Mouse (Mus musculus): ENCODE results near the gene Ctf1.

Gene Ctf1

GRCm38 (mm10) chr7:127744366-127745045, 32.0 kb downstream of the Ctf1 start, which contains the start of gene Fbxl19:
Fbxl19 (plus strand) TSS chr7:127744543.
- DNase-seq (ENCODE audit: low read depth, low spot score), result no peak

DNA sequence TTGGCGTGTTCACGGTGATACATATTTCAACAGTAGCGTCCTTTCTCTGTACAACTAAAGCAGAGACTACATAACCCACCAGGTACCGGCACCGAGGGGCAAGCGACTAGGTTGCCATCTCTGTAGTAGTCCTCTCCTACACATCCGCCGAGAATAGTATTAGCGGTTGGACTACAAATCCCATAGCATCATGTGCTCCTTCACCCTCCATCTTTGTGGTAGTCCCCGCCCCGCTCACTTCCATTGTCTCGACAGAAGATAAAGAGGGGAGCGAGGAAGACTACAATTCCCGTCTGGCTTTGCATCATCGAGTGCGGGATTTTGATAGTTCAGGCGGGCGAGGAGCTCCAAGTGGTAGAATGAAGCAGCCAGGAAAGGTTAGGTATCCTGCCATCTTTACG, 32.7 kb downstream of the Ctf1 start:
- DNase-seq (ENCODE audit: low read depth, low spot score), result peak; percentile 87

DNA sequence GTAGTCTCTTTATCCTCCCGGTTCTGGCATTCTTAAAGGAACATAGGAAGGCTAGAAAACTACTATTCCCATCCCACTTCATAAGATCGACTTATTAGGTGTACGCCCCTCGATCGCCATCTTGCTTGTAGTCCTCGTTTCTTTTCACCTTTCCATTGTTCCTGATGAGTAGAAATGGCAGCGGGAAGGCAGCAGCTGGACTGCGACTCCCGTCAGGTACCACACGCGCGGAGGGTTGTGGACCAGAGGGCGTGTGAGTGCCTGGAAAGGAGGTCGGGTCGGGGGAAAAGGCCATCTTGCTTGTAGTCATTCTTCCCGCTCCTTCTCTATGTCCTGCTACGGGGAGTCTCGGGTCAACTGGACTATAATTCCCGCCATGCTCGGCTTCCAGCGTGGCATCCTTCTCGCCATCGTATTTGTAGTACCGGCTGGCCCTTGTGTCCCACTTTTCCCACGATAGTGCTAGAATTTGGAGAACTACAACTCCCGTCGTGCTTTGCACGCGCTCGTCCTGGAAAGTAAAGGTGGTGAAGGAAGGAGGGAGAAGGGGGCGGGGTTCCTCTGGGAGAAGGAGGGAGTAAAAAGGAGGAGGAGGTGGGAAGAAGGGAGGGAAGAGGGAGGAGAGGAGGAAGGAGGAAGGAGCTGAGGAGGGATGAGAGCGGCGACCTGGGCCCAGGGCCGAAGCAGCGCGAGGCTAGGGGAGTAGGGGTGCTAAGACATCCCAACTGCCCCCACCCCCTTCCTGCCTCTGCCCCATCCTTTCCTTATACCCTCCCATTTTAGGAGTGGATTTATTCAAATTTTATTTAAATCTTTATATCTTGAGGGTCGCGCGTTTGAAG, 33.3 kb downstream of the Ctf1 start:
- peak; percentile 89 for DNase-seq (ENCODE audit: low read depth, low spot score)

GRCm38 (mm10) chr7:127746494-127747491, 34.3 kb downstream of the Ctf1 start:
- no peak for DNase-seq (ENCODE audit: low read depth, low spot score)

- DNase-seq (ENCODE audit: low read depth, low spot score), result no peak
These were observed 35.2 kb downstream of the Ctf1 start for GRCm38 (mm10) chr7:127747559-127748234.

DNA sequence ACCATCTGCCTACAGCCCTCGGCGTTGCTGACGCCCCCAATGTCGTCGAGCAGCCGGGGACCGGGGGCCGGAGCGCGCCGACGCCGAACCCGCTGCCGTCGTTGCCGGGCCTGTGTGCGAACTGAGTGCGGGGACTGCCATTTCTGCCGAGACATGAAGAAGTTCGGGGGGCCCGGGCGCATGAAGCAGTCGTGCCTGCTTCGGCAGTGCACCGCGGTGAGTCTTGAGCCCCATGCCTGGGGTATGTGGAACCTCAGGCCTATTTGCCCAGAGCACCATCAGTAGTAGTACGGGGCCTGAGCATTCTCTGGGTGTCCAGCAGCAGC, 35.7 kb downstream of the Ctf1 start:
- no peak for DNase-seq (ENCODE audit: low read depth, low spot score)

DNA sequence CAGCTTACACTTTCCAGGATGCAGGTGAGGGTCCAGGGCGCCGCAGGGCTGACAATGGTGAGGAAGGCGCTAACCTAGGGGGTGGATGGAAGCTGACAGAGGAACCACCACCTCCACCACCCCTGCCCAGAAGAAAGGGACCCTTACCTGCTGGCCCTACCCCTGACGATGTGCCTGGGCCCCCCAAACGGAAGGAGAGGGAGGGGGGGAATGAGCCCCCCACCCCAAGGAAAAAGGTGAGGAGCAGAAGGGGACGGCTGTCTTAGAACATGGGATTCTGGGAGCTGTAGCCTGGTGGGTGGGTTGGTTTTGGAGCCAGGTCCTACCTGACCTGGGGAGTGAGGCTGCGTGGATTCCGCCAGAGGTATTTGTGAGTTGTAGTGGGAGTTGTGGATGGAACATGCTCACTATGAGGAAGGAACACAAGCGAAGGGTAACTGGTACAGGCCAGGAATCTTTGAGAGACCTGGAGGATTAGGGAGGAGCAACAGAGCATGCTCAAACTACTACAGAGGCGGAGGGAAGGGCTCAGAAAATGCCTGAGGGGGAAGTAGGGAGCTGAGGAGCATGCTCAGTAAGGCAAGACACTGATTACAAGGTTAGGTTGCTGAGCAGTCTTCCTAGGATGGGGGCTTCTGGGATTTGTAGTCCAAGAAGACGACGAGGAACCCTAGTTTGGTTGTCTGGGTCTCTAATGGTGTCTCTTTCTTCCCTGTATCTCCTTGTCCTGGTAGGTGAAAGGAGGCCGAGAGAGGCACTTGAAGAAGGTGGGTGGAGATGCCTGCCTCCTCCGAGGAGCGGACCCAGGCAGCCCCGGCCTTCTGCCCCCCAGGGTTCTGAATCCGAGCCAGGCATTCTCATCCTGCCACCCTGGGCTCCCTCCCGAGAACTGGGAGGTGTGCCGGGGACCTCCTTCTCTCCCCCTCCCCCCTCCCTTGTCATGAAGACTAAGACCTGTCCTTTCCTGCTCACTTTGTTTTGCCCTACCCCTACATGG, 37.9 kb downstream of the Ctf1 start:
- DNase-seq (ENCODE audit: low read depth, low spot score), result no peak

- DNase-seq (ENCODE audit: low read depth, low spot score), result no peak
These were observed 39.1 kb downstream of the Ctf1 start for GRCm38 (mm10) chr7:127751619-127752018.

GRCm38 (mm10) chr7:127752069-127752468, 39.5 kb downstream of the Ctf1 start:
- no peak for DNase-seq (ENCODE audit: low read depth, low spot score)

- DNase-seq (ENCODE audit: low read depth, low spot score), result no peak
These were observed 40.6 kb downstream of the Ctf1 start for GRCm38 (mm10) chr7:127753158-127753557.

- no peak for DNase-seq (ENCODE audit: low read depth, low spot score)
These were observed 41.2 kb downstream of the Ctf1 start for GRCm38 (mm10) chr7:127753741-127754140.

- DNase-seq (ENCODE audit: low read depth, low spot score), result no peak
These were observed 47.2 kb downstream of the Ctf1 start for GRCm38 (mm10) chr7:127759716-127760115.

DNA sequence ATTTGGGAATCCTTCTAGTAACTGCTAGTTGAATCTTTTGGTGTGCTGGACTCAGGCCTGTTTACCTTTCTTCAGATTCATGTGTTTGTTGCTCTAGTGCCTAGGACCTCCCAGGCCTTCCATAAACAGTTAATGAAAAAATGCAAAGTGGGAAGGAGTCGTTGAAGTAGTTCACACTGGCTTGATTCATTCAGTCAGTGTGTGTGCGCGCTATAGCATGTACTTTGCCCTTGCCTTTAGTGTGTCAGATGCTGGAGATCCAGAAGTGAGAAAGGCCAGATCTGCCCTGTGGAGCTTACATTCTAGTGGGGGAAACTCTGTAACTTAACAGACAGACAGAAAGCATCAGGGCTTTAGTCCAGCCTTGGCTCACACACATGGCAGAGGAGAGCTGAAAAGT, 47.9 kb downstream of the Ctf1 start:
- no peak for DNase-seq (ENCODE audit: low read depth, low spot score)

GRCm38 (mm10) chr7:127761026-127761425, 48.5 kb downstream of the Ctf1 start:
- no peak for DNase-seq (ENCODE audit: low read depth, low spot score)

- DNase-seq (ENCODE audit: low read depth, low spot score), result no peak
These were observed 51.1 kb downstream of the Ctf1 start for GRCm38 (mm10) chr7:127763642-127764041.

GRCm38 (mm10) chr7:127765756-127766155, 53.2 kb downstream of the Ctf1 start:
- no peak for DNase-seq (ENCODE audit: low read depth, low spot score)

- DNase-seq (ENCODE audit: low read depth, low spot score), result no peak
These were observed 54.5 kb downstream of the Ctf1 start for GRCm38 (mm10) chr7:127766851-127767609.
